ENCODE assay signal across 24 mouse cellular contexts in the genomic region with DNA sequence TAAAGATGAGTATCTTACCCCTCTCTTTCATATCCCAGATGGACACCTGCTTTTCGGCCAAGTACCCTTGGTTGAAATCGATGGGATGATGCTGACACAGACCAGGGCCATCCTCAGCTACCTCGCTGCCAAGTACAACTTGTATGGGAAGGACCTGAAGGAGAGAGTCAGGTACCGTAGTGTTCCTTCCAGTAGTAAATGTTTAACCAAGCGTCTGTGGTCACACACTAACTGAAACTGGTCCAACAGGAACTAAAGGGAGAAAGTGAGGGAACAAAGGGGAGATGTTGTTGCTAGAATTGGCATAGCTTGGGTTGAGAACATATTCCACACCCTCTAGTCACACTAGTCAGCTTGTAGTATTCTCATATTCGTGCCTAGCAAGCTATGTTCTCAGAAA. TPM values are rescaled to one million over a fixed set of nuclear protein-coding genes. Genes with fewer than 3 reads are reported as not detected.
A peak's percentile ranks its signal among the peaks of the same experiment; 100 is the strongest.
DNase-seq lines count a peak whose midpoint lies in the region; ATAC-seq and TF ChIP-seq lines count a peak whose summit lies in the region.
"Had no signal": no experiment of that assay in that cellular context is flagged by ENCODE, and none has a peak within 500 bp of the region (broad histone marks: within the 10 kb centered on the region; RNA-seq: fewer than 3 reads in every experiment).

No protein-coding gene starts in this region.

- no peaks in the 10 kb centered on the region for H3K4me1 ChIP-seq in lung, embryonic 16.5 days (replicated peaks; ENCODE audit: control insufficient read depth, insufficient read depth, low read length)
- H3K4me1 ChIP-seq in kidney, adult 2 months (ENCODE audit: control insufficient read depth, insufficient read depth, low read length), result peaks cover 6% of the 10 kb centered on the region; the same call in 1 of the 2 replicates
- H3K4me1 ChIP-seq in stomach, postnatal 0 days (replicated peaks; ENCODE audit: control insufficient read depth, insufficient read depth), result no peaks in the 10 kb centered on the region
- H3K4me1 ChIP-seq: embryonic facial prominence, embryonic 12.5 days; megakaryocyte, embryonic 14.5 days had no signal

- H3K27me3 ChIP-seq in lung, embryonic 16.5 days (ENCODE audit: control insufficient read depth, insufficient read depth, low read depth, low read length), result no peaks in the 10 kb centered on the region
- H3K27me3 ChIP-seq in kidney, adult 2 months (replicated peaks; ENCODE audit: control insufficient read depth, insufficient read depth, low read length), result no peaks in the 10 kb centered on the region
- H3K27me3 ChIP-seq in stomach, postnatal 0 days (ENCODE audit: control insufficient read depth, insufficient read depth, low read length), result no peaks in the 10 kb centered on the region
- H3K27me3 ChIP-seq: embryonic facial prominence, embryonic 12.5 days had no signal

- 68% methylated on average over 6 of the region's 6 CpGs for WGBS in lung, embryonic 16.5 days
- whole genome bisulfite sequencing in kidney, adult 2 months, result 46% methylated on average over 6 of the region's 6 CpGs
- whole genome bisulfite sequencing in stomach, postnatal 0 days, result 60% methylated on average over 6 of the region's 6 CpGs

- ATAC-seq in lung, embryonic 16.5 days (ENCODE audit: low read depth), result peak; percentile 36; the same call in 1 of the 2 replicates
- ATAC-seq in stomach, postnatal 0 days (ENCODE audit: low FRiP score, low TSS enrichment), result peak; percentile 89
- ATAC-seq: forebrain, embryonic 16.5 days had no signal

- no peak for TF ChIP-seq POLR2A in kidney, adult 2 months (IDR thresholded peaks at IDR 0.05; ENCODE audit: low read depth, low read length)

- no peak for DNase-seq in lung, postnatal 4 days
- DNase-seq in kidney, adult 2 months, result peak; percentile 74
- DNase-seq in kidney, postnatal 14 days, result peak; percentile 37
- DNase-seq in stomach, postnatal 0 days (ENCODE audit: low spot score), result peak; percentile 56
- DNase-seq in testis, postnatal 14 days (ENCODE audit: low spot score), result no peak
- no peak for DNase-seq in adrenal gland, postnatal 4 days (ENCODE audit: low spot score in 2 of 2)
- DNase-seq: adrenal gland, adult 2 months; cerebellum, adult 9-10 months; gastrocnemius, postnatal 36 days; heart, postnatal 10 days; layer of hippocampus, postnatal 36 days; midbrain, embryonic 14.5 days had no signal

- TF ChIP-seq EP300 in stomach, postnatal 0 days (optimal IDR thresholded peaks at IDR 0.05), result no peak

- H3K36me3 ChIP-seq in lung, embryonic 16.5 days (ENCODE audit: control insufficient read depth, insufficient read depth, low read length), result no peaks in the 10 kb centered on the region
- no peaks in the 10 kb centered on the region for H3K36me3 ChIP-seq in kidney, adult 2 months (ENCODE audit: control insufficient read depth, insufficient read depth, low read length)
- H3K36me3 ChIP-seq in stomach, postnatal 0 days (ENCODE audit: control insufficient read depth, insufficient read depth, low read length), result no peaks in the 10 kb centered on the region; the same call in 1 of the 2 replicates

- H3K4me2 ChIP-seq in lung, embryonic 16.5 days (ENCODE audit: low read depth, low read length), result no peak overlapping the region
- H3K4me2 ChIP-seq in stomach, postnatal 0 days (replicated peaks; ENCODE audit: low read depth), result no peak overlapping the region
- H3K4me2 ChIP-seq: embryonic facial prominence, embryonic 12.5 days had no signal

- no peak overlapping the region for H3K4me3 ChIP-seq in lung, embryonic 16.5 days (ENCODE audit: low read length)
- no peak overlapping the region for H3K4me3 ChIP-seq in kidney, adult 2 months (ENCODE audit: insufficient read depth, low read depth, low read length)
- no peak overlapping the region for H3K4me3 ChIP-seq in stomach, postnatal 0 days (ENCODE audit: low read depth, low read length)
- H3K4me3 ChIP-seq: embryonic facial prominence, embryonic 12.5 days; erythroblast, embryonic 14.5 days; layer of hippocampus, adult 2 months; megakaryocyte, embryonic 14.5 days; myocyte had no signal

- no peak for TF ChIP-seq CTCF in kidney, adult 2 months (conservative IDR thresholded peaks at IDR 0.05; ENCODE audit: insufficient read depth, insufficient read length, low read depth, low read length)
- TF ChIP-seq CTCF in stomach, postnatal 0 days (IDR thresholded peaks at IDR 0.05; ENCODE audit: low read depth), result no peak

- H3K27ac ChIP-seq in lung, embryonic 16.5 days (ENCODE audit: low read length), result 0 out of 2 replicates have a peak overlapping the region, but pooled peaks have one; percentile 0
- H3K27ac ChIP-seq in kidney, adult 2 months (ENCODE audit: insufficient read depth, low read depth, low read length), result no peak overlapping the region
- H3K27ac ChIP-seq in stomach, postnatal 0 days (replicated peaks), result peak overlapping the region; percentile 86
- H3K27ac ChIP-seq: embryonic facial prominence, embryonic 12.5 days; layer of hippocampus, adult 2 months had no signal

- H3K9ac ChIP-seq in lung, embryonic 16.5 days (ENCODE audit: low read length), result no peak overlapping the region
- H3K9ac ChIP-seq in stomach, postnatal 0 days (ENCODE audit: low read length), result no peak overlapping the region
- H3K9ac ChIP-seq: embryonic facial prominence, embryonic 12.5 days had no signal

- no peaks in the 10 kb centered on the region for H3K9me3 ChIP-seq in lung, embryonic 16.5 days (ENCODE audit: control insufficient read depth, low read length)
- H3K9me3 ChIP-seq in stomach, postnatal 0 days (ENCODE audit: control insufficient read depth, low read length), result no peaks in the 10 kb centered on the region
- H3K9me3 ChIP-seq: embryonic facial prominence, embryonic 12.5 days; megakaryocyte, embryonic 14.5 days had no signal

RNA-seq across cellular contexts. Expression of a gene that starts 21.6 kb away (rescaled TPM):
- 87.5 and 105 TPM in 2 replicates for polyA plus RNA-seq in lung, embryonic 16.5 days (2015; fragmentation: Nextera tagmentation; extraction: Ambion mirVana)
- 120 and 154 TPM in 2 replicates for polyA plus RNA-seq in kidney, adult 2 months (2012; rRNA removed)
- polyA plus RNA-seq in stomach, postnatal 0 days (2015; fragmentation: Nextera tagmentation; extraction: Ambion mirVana), result 1,515 and 1,656 TPM in 2 replicates
- total RNA-seq in adrenal gland, postnatal 4 days (2021), result 10 to 100 TPM; 55.6 to 61.1 TPM

RNA-seq across cellular contexts. Expression of a gene that starts 26.3 kb away (rescaled TPM):
- not detected in 2 replicates for polyA plus RNA-seq in lung, embryonic 16.5 days (2015; fragmentation: Nextera tagmentation; extraction: Ambion mirVana)
- 1.6 and 1.9 TPM in 2 replicates for polyA plus RNA-seq in kidney, adult 2 months (2012; rRNA removed)
- 1,326 and 1,348 TPM in 2 replicates for polyA plus RNA-seq in stomach, postnatal 0 days (2015; fragmentation: Nextera tagmentation; extraction: Ambion mirVana)
- under 1 TPM in 1 of 2 experiments, not detected in 1; 0.36 TPM for total RNA-seq in adrenal gland, postnatal 4 days (2021)
- total RNA-seq: gastrocnemius, postnatal 36 days; layer of hippocampus, adult 2 months; layer of hippocampus, postnatal 36 days; left cerebral cortex, postnatal 25 days had no signal
- polyA plus RNA-seq: adrenal gland, adult 2 months; cortical plate, adult 2 months; embryonic facial prominence, embryonic 12.5 days; erythroblast, embryonic 14.5 days; forebrain, embryonic 16.5 days; hindbrain, embryonic 11.5 days; midbrain, embryonic 14.5 days; neural tube, embryonic 14.5 days had no signal

RNA-seq across cellular contexts. Expression of a gene that starts 52.7 kb away (rescaled TPM):
- polyA plus RNA-seq in lung, embryonic 16.5 days (2015; fragmentation: Nextera tagmentation; extraction: Ambion mirVana), result 0.25 TPM in 1 of 2 replicates, not detected in the other
- 0.67 and 0.80 TPM in 2 replicates for polyA plus RNA-seq in kidney, adult 2 months (2012; rRNA removed)
- polyA plus RNA-seq in stomach, postnatal 0 days (2015; fragmentation: Nextera tagmentation; extraction: Ambion mirVana), result 929 and 937 TPM in 2 replicates
- total RNA-seq in adrenal gland, postnatal 4 days (2021), result not detected
- total RNA-seq: adrenal gland, adult 2 months; gastrocnemius, postnatal 36 days; heart, postnatal 10 days; layer of hippocampus, adult 2 months; layer of hippocampus, postnatal 36 days; left cerebral cortex, postnatal 25 days had no signal
- polyA plus RNA-seq: adrenal gland, adult 2 months; cortical plate, adult 2 months; erythroblast, embryonic 14.5 days; forebrain, embryonic 16.5 days; hindbrain, embryonic 11.5 days; midbrain, embryonic 14.5 days; neural tube, embryonic 14.5 days; thymus, postnatal 0 days had no signal

Comparison
In these comparisons a context has a peak if more than half of its experiments do, and no peak if none do; other contexts are left out.
1. DNase-seq: peak in kidney, adult 2 months (single experiment), kidney, postnatal 14 days (single experiment) and stomach, postnatal 0 days (single experiment); none in lung, postnatal 4 days (0 of 2), testis, postnatal 14 days (single experiment) and adrenal gland, postnatal 4 days (0 of 2).
2. RNA of a gene that starts 26.3 kb away (polyA plus RNA-seq): 1,326 to 1,348 TPM in stomach, postnatal 0 days; 1.6 to 1.9 TPM in kidney, adult 2 months and not detected in lung, embryonic 16.5 days; every median in the first group is over 100 times any median in the second.
3. RNA of a gene that starts 52.7 kb away (polyA plus RNA-seq): 929 to 937 TPM in stomach, postnatal 0 days; 0.67 to 0.80 TPM in kidney, adult 2 months and 0.25 TPM in lung, embryonic 16.5 days; every median in the first group is over 100 times any median in the second.